Mouse (Mus musculus) MEL (cell line): Measurements from ENCODE around the gene Tbc1d16. TPM values are rescaled to one million over a fixed set of nuclear protein-coding genes. Genes with fewer than 3 reads are reported as not detected.
A peak's percentile ranks its signal among the peaks of the same experiment; 100 is the strongest.

Experiments
- DNase-seq: peaks from one replicate; pipeline ENCODE4 v3.0.0; 2011; ENCODE audit warnings: low read depth, low spot score
- H3K27ac ChIP-seq: 2 replicates; pipeline ENCODE4 v1.5.1; 2012; ENCODE audit warnings: low read depth, mild to moderate bottlenecking, control low read depth, low read length, moderate library complexity; ENCODE audit not compliant: control insufficient read depth
- H3K27me3 ChIP-seq, 2 experiments: fragments of 150-350 bp in 1 of 2; sonication (generic) in 1 of 2; 2 replicates each; pipeline ENCODE4 v1.6.1; 2012; ENCODE audit warnings: low read length in 2 of 2, mild to moderate bottlenecking in 2 of 2, improper control_type of control experiment in 1 of 2, moderate library complexity in 1 of 2; ENCODE audit not compliant: insufficient read depth in 2 of 2, control insufficient read depth in 1 of 2
- H3K36me3 ChIP-seq, 2 experiments: 2 replicates each; pipeline ENCODE4 v1.6.1; 2012 to 2014; ENCODE audit warnings: low read length in 2 of 2, improper control_type of control experiment in 1 of 2, inconsistent platforms in 1 of 2, mild to moderate bottlenecking in 1 of 2; ENCODE audit not compliant: insufficient read depth in 2 of 2, control insufficient read depth in 1 of 2
- H3K4me1 ChIP-seq, 2 experiments: fragments of 150-350 bp in 1 of 2; sonication (generic) in 1 of 2; 2 replicates each; pipeline ENCODE4 v1.6.1; 2012; ENCODE audit warnings: low read length in 2 of 2, improper control_type of control experiment in 1 of 2, mild to moderate bottlenecking in 1 of 2; ENCODE audit not compliant: insufficient read depth in 2 of 2, control insufficient read depth in 1 of 2
- H3K4me3 ChIP-seq, 2 experiments: fragments of 150-350 bp in 1 of 2; sonication (generic) in 1 of 2; 2 replicates each; pipeline ENCODE4 v1.5.1; 2012; ENCODE audit warnings: low read depth in 2 of 2, low read length in 2 of 2, mild to moderate bottlenecking in 2 of 2, moderate library complexity in 2 of 2, control low read depth in 1 of 2, improper control_type of control experiment in 1 of 2; ENCODE audit not compliant: control insufficient read depth in 1 of 2, insufficient read depth in 1 of 2
- H3K79me2 ChIP-seq: 2 replicates; pipeline ENCODE4 v1.6.1; 2012; ENCODE audit warnings: mild to moderate bottlenecking, low read length, moderate library complexity; ENCODE audit not compliant: control insufficient read depth, poor library complexity, insufficient read depth
- H3K9ac ChIP-seq: 2 replicates; pipeline ENCODE4 v1.6.1; 2012; ENCODE audit warnings: low read depth, mild to moderate bottlenecking, control low read depth, low read length, moderate library complexity; ENCODE audit not compliant: control insufficient read depth, poor library complexity, severe bottlenecking
- H3K9me3 ChIP-seq: fragments of 150-350 bp; sonication (generic); replicated peaks from 2 replicates; pipeline ENCODE4 v1.6.1; 2012; ENCODE audit warnings: mild to moderate bottlenecking, low read length, improper control_type of control experiment, moderate library complexity; ENCODE audit not compliant: insufficient read depth
- BHLHE40 ChIP-seq: IDR thresholded peaks from 2 replicates; pipeline ENCODE4 v1.6.1; 2012; ENCODE audit warnings: low read depth, mild to moderate bottlenecking, inconsistent platforms, low read length, improper control_type of control experiment, borderline replicate concordance
- CHD1 ChIP-seq: IDR thresholded peaks from 2 replicates; pipeline ENCODE4 v1.6.1; 2012; ENCODE audit warnings: low read depth, mild to moderate bottlenecking, inconsistent platforms, low read length, improper control_type of control experiment
- CTCF ChIP-seq, 3 experiments: IDR thresholded peaks in 2 of 3; conservative IDR thresholded peaks in 1 of 3; 2 replicates each; pipeline ENCODE4 v1.5.1; 2011 to 2012; ENCODE audit warnings: low read length in 3 of 3, low read depth in 2 of 3, mild to moderate bottlenecking in 2 of 3, improper control_type of control experiment in 1 of 3, inconsistent platforms in 1 of 3, mixed read lengths in 1 of 3, moderate library complexity in 1 of 3; ENCODE audit not compliant: control insufficient read depth in 1 of 3, insufficient read depth in 1 of 3, poor library complexity in 1 of 3, severe bottlenecking in 1 of 3
- ELF1 ChIP-seq: IDR thresholded peaks from 2 replicates; pipeline ENCODE4 v1.6.1; 2014; ENCODE audit warnings: low read depth, mild to moderate bottlenecking, inconsistent platforms, low read length, improper control_type of control experiment, moderate library complexity
- GABPA ChIP-seq: IDR thresholded peaks from 2 replicates; pipeline ENCODE4 v1.6.1; 2012; ENCODE audit warnings: low read depth, mild to moderate bottlenecking, inconsistent platforms, low read length, improper control_type of control experiment, moderate library complexity
- KAT2A ChIP-seq: conservative IDR thresholded peaks from 2 replicates; pipeline ENCODE4 v1.6.1; 2012; ENCODE audit warnings: low read depth, low read length, improper control_type of control experiment, inconsistent platforms
- MAX ChIP-seq: IDR thresholded peaks from 2 replicates; pipeline ENCODE4 v1.6.1; 2011; ENCODE audit warnings: low read length, improper control_type of control experiment
- MAZ ChIP-seq: IDR thresholded peaks from 2 replicates; pipeline ENCODE4 v1.6.1; 2012; ENCODE audit warnings: low read depth, mild to moderate bottlenecking, inconsistent platforms, low read length, improper control_type of control experiment
- POLR2AphosphoS5 ChIP-seq: IDR thresholded peaks from 2 replicates; pipeline ENCODE4 v1.6.1; 2012; ENCODE audit warnings: low read depth, borderline replicate concordance, mild to moderate bottlenecking, inconsistent platforms, low read length, moderate library complexity, mixed read lengths
- SIN3A ChIP-seq: IDR thresholded peaks from 2 replicates; pipeline ENCODE4 v1.6.1; 2012; ENCODE audit warnings: low read length, improper control_type of control experiment, inconsistent platforms
- SMC3 ChIP-seq: IDR thresholded peaks from 2 replicates; pipeline ENCODE4 v1.6.1; 2011; ENCODE audit warnings: low read depth, low read length, improper control_type of control experiment
- ZKSCAN1 ChIP-seq: IDR thresholded peaks from 2 replicates; pipeline ENCODE4 v1.6.1; 2012; ENCODE audit warnings: low read depth, mild to moderate bottlenecking, inconsistent platforms, low read length, improper control_type of control experiment, moderate library complexity
- polyA plus RNA-seq, 2 experiments: library from polyadenylated mRNA; stranded (reverse) in 1 of 2; unstranded in 1 of 2; fragments of >175 nt in 1 of 2; fragments of >200 nt in 1 of 2; gene quantifications; 2 replicates each; pipeline versions ENCODE4 v1.2.1 to v1.2.4; 2012; ENCODE audit warnings: low replicate concordance in 2 of 2, low read depth in 1 of 2; ENCODE audit not compliant: insufficient read length in 2 of 2, insufficient read depth in 1 of 2, missing spikeins in 1 of 2
- total RNA-seq: library from RNA; depleted of rRNA; stranded (reverse); fragments of 300-350 nt; gene quantifications from 2 replicates; pipeline ENCODE4 v1.2.3, GENCODE M21; 2012

Tbc1d16 gene
- total and polyA plus RNA-seq, 3 experiments, result 13.6 to 19.2 TPM; not detected in 1

GRCm38 (mm10) chr11:119267241-119267674, 39.0 kb upstream of the Tbc1d16 start:
- Histone ChIP-seq H3K4me1 (peaks cover 3 to 20% of the 10 kb centered on the region in 2 experiments), H3K27ac (no peak overlapping the region), H3K36me3 (peaks cover 0 to 6% of the 10 kb centered on the region in 2 experiments; a peak in 1 of 4 replicates), H3K9me3 (no peaks in the 10 kb centered on the region), H3K79me2 (peaks cover 6% of the 10 kb centered on the region), H3K4me3 (peak overlapping the region; percentile 28 to 38), H3K9ac (peak overlapping the region; percentile 45), H3K27me3 (no peaks in the 10 kb centered on the region)
- TF ChIP-seq ELF1 (no peak), MAZ (no peak)
- no peak for DNase-seq

GRCm38 (mm10) chr11:119265811-119266210, 37.5 kb upstream of the Tbc1d16 start:
- no peak for DNase-seq
- no peaks in the 10 kb centered on the region for H3K9me3 ChIP-seq
- TF ChIP-seq MAZ, result no peak
- TF ChIP-seq BHLHE40, result no peak
- TF ChIP-seq CTCF (IDR thresholded peaks at IDR 0.05 in 2 of 3, conservative IDR thresholded peaks at IDR 0.05 in 1 of 3; ENCODE audit: control insufficient read depth in 1 of 3, insufficient read depth in 1 of 3, low read depth in 2 of 3, low read length in 3 of 3, poor library complexity in 1 of 3, severe bottlenecking in 1 of 3), result peak in 1 of 3 experiments; percentile 9; a peak in 1 of 6 replicates
- H3K4me3 ChIP-seq, result no peak overlapping the region
- H3K79me2 ChIP-seq, result peaks cover 6% of the 10 kb centered on the region
- H3K27me3 ChIP-seq, result no peaks in the 10 kb centered on the region
- H3K9ac ChIP-seq, result no peak overlapping the region
- peaks cover 3 to 20% of the 10 kb centered on the region in 2 experiments for H3K4me1 ChIP-seq
- peaks cover 0 to 6% of the 10 kb centered on the region in 2 experiments; a peak in 1 of 4 replicates for H3K36me3 ChIP-seq
- no peak overlapping the region for H3K27ac ChIP-seq

GRCm38 (mm10) chr11:119264413-119264812, 36.1 kb upstream of the Tbc1d16 start:
- H3K4me3 ChIP-seq, result no peak overlapping the region
- H3K79me2 ChIP-seq, result peaks cover 6% of the 10 kb centered on the region
- no peak overlapping the region for H3K27ac ChIP-seq
- no peaks in the 10 kb centered on the region for H3K27me3 ChIP-seq
- no peak for TF ChIP-seq GABPA
- TF ChIP-seq MAX, result no peak
- TF ChIP-seq POLR2AphosphoS5, result no peak
- no peak for TF ChIP-seq SIN3A
- TF ChIP-seq ZKSCAN1, result no peak
- TF ChIP-seq SMC3, result no peak
- TF ChIP-seq CHD1, result no peak
- no peak for TF ChIP-seq KAT2A
- TF ChIP-seq MAZ, result no peak
- no peaks in the 10 kb centered on the region for H3K9me3 ChIP-seq
- H3K9ac ChIP-seq, result no peak overlapping the region
- H3K4me1 ChIP-seq, result peaks cover 3 to 25% of the 10 kb centered on the region in 2 experiments
- peaks cover 0 to 6% of the 10 kb centered on the region in 2 experiments; a peak in 1 of 4 replicates for H3K36me3 ChIP-seq
- DNase-seq, result no peak
